Mouse (Mus musculus) thymus, adult 18-20 months (tissue): Measurements from ENCODE around the gene Emilin2.

Experiments used
- DNase-seq, 2 experiments: peaks; one replicate each; pipeline ENCODE4 v3.0.0; 2022; ENCODE audit warnings: mixed read lengths in 2 of 2

Emilin2 gene

GRCm38 (mm10) chr17:71228651-71229050 is 83.1 kb downstream of the Emilin2 start:
- DNase-seq = no peak

- no peak for DNase-seq
Observed at GRCm38 (mm10) chr17:71227128-71227895, 84.5 kb downstream of the Emilin2 start.

GRCm38 (mm10) chr17:71225091-71225490 is 86.7 kb downstream of the Emilin2 start:
- DNase-seq = no peak

GRCm38 (mm10) chr17:71224521-71224920 is 87.3 kb downstream of the Emilin2 start:
- DNase-seq = no peak

- DNase-seq = no peak
Observed at GRCm38 (mm10) chr17:71223676-71224075, 88.1 kb downstream of the Emilin2 start.

GRCm38 (mm10) chr17:71221383-71221782 is 90.4 kb downstream of the Emilin2 start:
- no peak for DNase-seq

- no peak for DNase-seq
Observed at GRCm38 (mm10) chr17:71217111-71217685, 94.6 kb downstream of the Emilin2 start.

GRCm38 (mm10) chr17:71216263-71216662 is 95.5 kb downstream of the Emilin2 start:
- no peak for DNase-seq

- DNase-seq = no peak
Observed at GRCm38 (mm10) chr17:71215241-71215839, 96.4 kb downstream of the Emilin2 start.

GRCm38 (mm10) chr17:71214514-71215240 is 97.1 kb downstream of the Emilin2 start:
- DNase-seq = no peak

- no peak for DNase-seq
Observed at GRCm38 (mm10) chr17:71213666-71214065, 98.1 kb downstream of the Emilin2 start.

- DNase-seq = no peak
Observed at GRCm38 (mm10) chr17:71211962-71212646, 99.7 kb downstream of the Emilin2 start.

GRCm38 (mm10) chr17:71209936-71210335 is 101.8 kb downstream of the Emilin2 start:
- no peak for DNase-seq

GRCm38 (mm10) chr17:71208921-71209320 is 102.9 kb downstream of the Emilin2 start:
- no peak for DNase-seq

- no peak for DNase-seq
Observed at GRCm38 (mm10) chr17:71208376-71208775, 103.4 kb downstream of the Emilin2 start.

GRCm38 (mm10) chr17:71207268-71207667 is 104.5 kb downstream of the Emilin2 start:
- DNase-seq = no peak

- DNase-seq = no peak
Observed at GRCm38 (mm10) chr17:71206136-71206893, 105.5 kb downstream of the Emilin2 start.

- no peak for DNase-seq
Observed at GRCm38 (mm10) chr17:71204809-71205091, 107.0 kb downstream of the Emilin2 start.

GRCm38 (mm10) chr17:71203998-71204808 is 107.6 kb downstream of the Emilin2 start:
- DNase-seq = no peak
